Mouse (Mus musculus): ENCODE results near the gene Aldh16a1.
"Not testable (repeated sequence)": the region's sequence is repeated elsewhere in the genome, so short reads cannot be mapped to it uniquely, and the experiment has no call there.

The Aldh16a1 gene

DNA sequence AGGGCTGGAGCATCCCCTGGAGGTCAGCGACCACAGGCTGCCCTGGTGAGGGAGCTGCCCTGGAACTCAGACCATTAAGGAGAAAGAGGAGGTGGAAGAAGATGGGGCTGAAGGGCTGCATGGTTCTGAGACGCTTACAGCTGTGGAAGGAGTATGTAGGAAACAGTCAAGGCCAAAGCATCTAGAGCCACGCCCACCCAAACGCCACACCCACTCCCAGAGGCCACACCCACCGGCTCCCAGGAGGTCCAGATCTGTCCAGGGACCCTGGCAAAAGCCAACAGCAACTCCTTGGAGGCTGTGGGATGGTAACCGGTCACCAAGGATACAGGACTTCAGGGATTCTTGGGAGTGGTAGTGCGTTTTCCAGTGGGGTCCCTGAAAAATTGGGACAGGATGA lies 24.2 kb upstream of the Aldh16a1 start:
- no peak for DNase-seq

DNA sequence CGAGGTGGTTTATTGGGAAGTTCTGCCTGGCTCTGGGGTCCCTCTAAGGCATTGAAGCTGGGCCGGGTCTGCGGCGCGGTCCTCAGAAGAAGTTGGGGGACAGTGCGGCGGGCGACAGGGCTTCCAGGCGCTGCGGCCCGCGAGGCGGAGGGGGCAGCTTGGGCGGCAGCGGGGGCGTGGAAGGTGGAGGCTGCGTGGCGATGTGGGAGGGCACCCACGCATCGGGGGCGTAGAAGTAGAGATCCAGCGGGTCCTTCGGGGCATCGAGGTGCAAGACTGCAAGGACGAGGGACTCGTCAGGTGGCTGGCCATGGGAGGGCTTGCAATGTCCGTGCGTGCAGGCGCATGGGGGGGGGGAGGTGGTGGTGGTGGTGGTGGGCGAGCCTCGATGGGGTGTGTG lies 22.0 kb upstream of the Aldh16a1 start:
- no peak for DNase-seq

DNA sequence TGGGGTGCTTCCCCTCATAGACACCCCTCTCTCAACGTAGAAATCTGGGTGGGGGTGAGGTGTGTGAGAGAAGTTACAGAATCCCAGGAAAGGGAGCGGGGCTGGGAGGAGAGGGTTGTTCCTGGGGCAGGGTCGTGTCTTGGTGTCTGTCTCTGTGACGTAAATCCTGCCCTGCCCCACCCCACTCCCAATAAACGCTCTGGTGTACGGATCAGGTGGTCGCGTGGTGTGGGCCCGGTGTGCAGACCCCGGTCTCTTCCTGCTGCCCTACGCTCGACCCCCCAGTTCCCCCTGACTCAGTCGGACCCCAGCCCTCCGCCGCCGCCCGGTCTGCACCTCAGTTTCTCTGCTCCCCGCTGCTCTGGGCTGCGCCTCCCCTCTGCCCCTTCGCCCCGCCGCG lies 21.5 kb upstream of the Aldh16a1 start:
- no peak for DNase-seq

DNA sequence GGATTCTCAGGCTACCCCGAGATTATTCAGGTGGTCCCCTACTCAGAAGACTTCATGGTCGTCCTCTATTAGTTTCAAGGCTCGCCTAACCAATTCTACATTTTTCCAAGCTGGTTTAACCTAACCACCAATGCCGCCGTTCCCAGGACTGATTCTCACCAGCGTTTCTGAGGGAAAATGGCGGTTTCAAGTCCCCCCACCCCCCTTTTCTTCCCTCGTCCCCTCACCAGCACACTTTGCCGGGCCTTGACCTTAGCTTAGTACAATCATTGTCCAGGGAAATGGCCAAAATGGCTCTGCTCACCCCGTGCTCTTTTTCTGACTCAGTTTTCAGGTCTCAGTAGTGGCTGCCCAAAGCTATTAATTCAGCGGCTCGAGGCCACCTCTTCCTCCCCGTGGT lies 21.0 kb upstream of the Aldh16a1 start:
- no peak for DNase-seq

DNA sequence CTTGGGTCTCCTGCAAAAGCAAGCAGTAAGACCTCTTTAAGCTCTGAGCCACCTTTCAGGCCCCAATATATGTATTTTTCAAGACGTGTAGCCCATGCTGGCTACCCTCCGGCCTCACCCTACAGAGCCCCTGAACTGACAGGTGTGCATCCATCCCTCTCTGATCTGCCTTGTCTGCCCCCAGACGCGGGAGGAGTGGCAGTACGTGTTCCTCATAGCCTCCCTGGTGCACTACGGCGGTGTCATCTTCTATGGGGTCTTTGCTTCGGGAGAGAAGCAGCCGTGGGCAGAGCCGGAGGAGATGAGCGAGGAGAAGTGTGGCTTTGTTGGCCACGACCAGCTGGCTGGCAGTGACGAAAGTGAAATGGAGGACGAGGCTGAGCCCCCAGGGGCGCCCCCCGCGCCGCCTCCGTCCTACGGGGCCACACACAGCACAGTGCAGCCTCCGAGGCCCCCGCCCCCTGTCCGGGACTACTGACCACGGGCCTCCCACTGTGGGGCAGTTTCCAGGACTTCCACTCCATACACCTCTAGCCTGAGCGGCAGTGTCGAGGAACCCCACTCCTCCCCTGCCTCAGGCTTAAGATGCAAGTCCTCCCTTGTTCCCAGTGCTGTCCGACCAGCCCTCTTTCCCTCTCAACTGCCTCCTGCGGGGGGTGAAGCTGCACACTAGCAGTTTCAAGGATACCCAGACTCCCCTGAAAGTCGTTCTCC lies 20.3 kb upstream of the Aldh16a1 start:
- DNase-seq = no peak

DNA sequence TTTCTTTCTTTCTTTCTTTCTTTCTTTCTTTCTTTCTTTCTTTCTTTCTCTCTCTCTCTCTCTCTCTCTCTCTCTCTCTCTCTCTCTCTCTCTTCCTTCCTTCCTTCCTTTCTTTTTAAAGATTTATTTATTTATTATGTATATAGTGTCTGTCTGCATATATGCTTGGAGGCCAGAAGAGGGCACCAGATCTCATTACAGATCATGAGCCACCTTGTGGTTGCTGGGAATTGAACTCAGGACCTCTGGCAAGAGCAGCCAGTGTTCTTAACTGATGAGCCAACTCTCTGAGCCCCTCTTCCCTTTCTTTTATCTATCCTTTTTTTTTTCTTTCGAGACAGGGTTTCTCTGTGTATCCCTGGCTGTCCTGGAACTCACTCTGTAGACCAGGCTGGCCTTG lies 19.4 kb upstream of the Aldh16a1 start:
- not testable (repeated sequence) for DNase-seq

DNA sequence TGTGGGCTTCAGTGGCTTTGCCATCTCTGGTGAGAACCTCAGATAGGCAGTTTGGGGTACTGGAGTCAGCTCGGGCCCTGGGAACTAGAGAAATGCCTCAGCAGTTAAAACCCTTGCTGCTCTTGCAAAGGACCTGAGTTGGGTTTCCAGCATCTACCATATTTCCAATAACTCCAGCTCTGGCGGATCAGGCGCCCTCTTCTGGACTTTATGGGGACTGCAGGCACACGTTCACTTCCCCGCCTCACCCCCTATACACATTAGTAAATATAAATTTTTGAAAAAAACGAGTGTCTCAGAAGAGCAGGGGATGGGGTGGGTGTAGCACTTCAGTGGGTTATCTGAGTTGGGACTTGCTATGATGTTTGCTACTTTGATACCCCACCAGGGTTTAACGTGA lies 18.6 kb upstream of the Aldh16a1 start:
- no peak for DNase-seq

DNA sequence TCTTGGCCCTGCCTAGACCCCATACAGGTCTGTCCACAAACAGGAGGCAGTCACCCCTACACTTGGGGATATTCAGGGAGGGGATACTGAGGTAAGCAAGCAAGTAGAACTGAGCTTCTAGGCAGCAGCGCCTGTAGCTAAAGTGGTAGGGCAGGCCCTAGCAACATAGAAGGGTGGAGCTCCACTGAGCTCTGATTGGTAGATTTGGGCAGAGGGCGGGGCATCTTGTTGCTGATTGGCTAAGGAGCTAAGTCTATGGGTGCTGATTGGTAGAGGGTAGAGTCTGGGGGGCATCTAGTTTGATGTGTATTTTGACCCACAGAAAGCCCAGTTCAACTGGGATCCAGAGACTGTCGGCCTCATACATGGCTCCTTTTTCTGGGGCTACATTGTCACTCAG lies 15.1 kb upstream of the Aldh16a1 start:
- DNase-seq = no peak

DNA sequence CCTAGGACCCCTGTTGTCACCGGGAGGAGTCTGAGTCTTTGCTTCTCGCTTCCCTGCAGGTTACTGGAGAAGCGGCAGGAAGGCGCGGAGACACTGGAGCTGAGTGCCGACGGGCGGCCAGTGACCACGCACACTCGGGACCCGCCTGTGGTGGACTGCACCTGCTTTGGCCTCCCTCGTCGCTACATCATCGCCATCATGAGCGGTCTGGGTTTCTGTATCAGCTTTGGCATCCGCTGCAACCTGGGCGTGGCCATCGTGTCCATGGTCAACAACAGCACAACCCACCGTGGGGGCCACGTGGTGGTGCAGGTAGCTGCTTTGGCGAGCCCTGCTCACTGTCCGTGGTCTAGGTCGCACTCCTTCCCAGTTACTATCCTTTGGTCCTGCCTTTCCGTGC lies 14.3 kb upstream of the Aldh16a1 start:
- DNase-seq = no peak

DNA sequence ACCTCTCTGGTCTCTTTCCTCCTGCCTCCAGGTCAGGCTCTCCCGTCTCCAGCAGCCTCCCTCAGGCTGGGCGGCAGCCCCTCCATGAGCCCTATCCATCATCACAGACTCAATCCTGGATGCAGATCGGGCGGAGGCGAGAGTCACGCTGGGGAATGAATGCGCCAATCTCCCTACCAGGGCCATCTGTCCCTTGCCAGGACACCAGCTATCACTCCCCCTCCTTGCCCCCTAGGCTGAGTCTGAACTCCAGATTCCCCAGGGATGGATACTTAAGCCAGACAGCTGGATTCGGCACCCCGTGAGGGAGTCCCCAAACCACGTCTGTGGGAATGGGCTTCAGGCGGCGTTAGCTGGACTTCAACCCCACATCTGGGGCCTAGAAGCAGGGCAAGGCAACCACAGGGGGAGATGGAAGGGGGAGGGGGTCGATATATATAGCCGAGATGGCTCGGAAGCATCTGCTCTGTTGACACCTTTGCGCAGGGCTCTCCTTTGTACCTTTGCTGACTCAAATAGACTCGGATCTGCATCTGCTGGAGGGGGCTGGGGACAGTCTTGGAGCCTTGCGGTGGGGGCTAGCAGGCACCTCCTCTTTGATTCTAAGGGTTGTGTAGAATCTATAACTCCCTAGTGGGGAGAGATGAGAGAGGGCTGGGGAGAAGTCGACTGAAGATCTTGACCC lies 13.5 kb upstream of the Aldh16a1 start:
- DNase-seq = no peak

DNA sequence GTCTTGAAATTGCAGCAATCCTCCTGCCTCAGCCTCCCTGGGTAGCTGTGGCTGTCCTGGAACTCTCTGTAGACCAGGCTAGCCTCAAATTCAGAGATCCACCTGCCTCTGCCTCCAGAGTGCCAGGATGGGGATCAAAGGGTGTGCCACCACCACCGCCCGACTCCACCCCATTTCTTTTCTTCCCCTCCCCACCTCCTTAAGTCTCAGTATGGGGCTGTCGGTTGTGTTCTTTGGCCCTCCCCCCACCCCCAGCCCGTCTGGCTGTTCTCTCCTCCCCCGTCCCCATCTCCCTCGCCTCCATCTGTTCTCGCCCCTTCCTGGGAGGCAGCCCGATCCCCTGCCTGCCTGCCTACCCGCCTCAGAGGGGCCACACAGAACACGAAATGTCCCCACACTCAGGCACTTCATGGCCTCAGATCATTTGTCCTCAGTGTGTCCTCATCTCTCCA lies 12.6 kb upstream of the Aldh16a1 start:
- no peak for DNase-seq

DNA sequence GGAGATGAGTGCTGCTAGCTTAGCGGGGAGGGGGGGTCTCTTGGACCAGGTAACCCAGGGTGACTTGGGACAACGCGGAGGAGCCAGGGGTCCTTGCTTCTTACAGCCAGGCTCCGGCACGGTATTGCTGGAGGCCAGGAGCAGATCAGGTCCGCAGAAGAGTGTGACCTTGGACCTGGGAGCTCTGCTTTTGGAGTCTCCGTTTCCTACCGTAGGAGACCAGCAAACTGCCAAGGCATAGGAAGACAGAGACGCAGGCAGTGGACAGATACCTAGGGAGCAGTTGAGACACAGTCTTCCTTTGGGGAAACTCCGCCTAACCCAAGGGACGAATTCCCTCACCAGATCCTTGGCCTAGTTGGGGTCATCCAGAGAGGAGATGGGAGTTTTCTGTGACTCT lies 11.3 kb upstream of the Aldh16a1 start:
- DNase-seq = no peak

DNA sequence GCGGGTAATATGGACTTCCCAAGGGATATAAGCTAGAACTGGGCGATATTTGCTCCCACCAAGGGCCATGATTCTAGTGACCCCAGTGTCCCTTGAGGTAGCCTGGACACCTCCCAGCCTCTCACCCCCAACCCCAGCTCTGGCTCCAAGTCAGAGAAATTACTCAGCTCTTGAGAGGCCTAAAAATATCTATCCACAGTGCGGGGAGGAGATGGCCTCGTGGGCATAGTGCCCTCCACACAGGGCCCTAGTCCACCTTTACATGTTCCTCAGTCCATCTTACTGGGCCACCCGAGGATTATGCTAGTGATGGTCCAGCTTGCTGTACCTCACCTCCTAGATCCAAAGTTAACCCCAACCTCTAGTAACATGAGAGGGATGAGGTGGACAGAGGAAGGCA lies 10.4 kb upstream of the Aldh16a1 start:
- DNase-seq = no peak

DNA sequence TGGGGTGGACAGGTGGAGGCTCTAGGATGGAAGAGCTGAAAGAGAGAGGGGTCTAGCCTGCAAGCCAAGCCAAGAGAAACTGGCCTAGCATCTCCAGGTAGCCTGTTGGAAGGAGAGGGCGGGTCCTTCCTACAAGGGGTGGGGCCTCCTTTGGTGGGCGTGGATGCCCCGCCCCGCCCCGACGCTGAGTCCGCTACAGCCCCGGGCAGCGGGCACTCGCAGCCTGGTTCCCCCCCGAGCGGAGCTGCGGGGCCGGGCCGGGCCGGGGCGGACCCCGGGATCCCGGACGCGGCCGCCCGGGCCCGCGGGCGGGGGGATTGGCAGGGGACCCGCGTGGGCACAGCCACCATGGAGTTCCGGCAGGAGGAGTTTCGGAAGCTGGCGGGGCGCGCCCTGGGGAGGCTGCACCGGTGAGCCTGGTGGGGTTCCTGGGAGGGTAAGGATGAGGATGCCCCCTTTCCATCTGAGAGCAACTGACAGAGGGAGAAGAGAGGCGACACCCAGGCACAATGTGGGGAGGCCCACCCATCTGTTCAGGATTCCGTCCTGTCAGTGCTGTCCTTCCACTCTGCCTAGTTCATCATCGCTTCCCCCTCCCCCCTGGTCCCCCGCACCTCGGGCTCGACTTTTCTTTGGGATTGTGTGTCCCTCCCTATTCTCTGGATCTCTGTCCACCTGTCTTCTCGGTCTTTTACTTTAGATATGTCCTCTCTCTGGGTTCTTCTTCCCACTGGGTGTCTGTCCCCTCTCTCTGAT lies 9.5 kb upstream of the Aldh16a1 start, which contains the start of gene Slc17a7:
TSS of gene Slc17a7 (plus strand) at position 215 of the 756 bp plus-strand sequence.
- DNase-seq = peak; percentile 60

DNA sequence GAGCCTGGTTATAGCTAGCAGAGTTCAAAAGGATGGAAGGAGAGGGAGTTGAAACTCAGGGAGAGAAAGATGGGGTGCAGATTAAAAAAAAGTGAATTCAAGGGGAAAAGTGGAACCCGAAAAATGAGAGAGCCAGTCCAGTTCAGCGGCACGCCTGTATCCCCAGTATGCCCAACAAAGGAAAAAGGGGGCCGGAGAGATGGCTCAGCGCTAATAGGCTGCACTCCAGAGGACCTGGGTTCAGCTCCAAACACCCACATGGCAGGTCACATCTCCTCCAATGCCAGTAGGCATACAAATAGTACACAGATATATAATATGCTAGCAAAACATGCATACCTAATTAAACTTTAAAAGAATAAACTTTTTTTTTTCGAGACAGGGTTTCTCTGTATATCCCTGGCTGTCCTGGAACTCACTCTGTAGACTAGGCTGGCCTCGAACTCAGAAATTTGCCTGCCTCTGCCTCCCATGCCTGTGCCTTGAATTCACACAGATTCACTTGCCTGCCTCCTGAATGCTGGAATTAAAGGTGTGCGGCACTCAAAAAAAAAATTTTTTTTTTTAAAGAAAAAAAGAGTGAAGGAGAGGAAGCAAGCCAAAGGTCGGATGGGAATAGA lies 8.7 kb upstream of the Aldh16a1 start:
- DNase-seq = no peak

DNA sequence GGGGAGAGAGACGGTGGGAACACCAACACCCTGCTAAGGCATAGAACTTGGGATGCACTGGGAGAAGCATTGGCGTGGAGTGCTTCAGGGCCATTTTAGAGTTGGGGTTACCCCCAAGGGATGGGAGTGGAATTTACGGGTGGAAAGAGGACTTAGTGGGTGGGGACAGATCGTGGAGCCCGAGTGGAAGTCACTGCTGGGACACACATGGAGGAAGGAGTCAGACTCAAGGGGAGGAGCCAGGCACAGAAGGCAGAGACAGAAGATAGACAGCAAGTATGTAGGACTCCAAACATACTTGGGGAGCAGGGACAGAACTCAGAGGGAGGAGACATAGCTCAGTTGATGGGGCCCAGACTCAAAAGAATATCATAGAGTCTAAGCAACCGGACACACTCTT lies 8.2 kb upstream of the Aldh16a1 start:
- DNase-seq = no peak

DNA sequence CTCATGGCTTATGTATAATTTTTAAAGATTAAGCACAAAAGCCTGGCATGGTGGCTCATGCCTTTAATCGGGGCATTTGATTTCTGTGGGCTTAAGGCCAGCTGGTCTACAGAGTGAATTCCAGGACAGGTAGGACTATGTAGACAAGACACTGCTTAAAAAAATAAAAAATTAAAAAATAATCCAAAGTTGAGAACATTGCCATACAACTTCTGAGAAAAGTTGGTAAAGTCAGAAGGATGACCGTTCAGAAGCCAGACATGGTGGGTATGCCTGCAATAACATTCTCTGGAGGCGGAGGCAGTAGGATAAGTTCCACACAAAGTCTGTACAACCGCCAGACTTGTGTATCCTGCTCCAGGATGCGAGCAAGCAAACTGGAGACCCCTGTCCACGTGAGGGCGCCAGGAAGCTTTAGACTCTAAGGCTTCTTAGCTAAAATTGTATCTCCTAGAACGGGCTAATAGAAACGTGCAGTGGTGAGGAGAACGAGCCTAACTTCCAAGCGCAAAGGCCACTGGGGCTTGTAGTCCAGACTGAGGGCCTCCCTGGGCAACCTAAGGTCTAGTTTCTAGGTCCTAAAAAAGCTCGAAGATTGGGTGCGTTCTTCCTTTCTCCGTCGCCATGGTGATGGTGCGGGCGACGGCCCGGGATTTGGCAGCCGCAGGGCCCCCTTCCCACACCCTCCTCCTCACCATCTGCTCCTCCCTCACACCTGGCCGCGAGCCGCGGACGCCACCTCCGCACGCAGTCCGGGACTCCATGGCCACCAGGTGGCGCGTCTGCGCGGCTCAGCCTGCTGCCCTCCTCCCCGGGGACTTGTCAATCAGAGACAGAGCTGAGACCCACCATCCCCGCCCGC lies 7.5 kb upstream of the Aldh16a1 start:
- DNase-seq = peak; percentile 91

DNA sequence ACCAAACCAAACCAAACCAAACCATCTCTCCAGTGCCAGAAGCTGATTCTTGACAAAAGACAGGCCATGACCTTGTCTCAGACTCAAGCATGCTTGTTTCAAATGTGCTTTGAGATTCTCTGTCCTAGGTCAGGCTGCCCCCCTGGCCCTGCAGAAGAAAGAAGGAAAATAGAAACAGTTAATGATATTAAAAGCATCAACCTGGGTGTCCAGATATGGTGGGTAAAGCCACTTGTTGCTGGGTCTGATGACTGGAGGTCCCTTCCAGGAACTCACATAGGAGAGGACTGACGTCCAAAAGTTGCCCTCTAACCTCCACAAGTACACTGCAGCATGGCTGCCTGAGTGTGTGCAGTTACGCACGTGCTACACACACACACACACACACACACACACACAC lies 6.5 kb upstream of the Aldh16a1 start:
- DNase-seq = no peak

DNA sequence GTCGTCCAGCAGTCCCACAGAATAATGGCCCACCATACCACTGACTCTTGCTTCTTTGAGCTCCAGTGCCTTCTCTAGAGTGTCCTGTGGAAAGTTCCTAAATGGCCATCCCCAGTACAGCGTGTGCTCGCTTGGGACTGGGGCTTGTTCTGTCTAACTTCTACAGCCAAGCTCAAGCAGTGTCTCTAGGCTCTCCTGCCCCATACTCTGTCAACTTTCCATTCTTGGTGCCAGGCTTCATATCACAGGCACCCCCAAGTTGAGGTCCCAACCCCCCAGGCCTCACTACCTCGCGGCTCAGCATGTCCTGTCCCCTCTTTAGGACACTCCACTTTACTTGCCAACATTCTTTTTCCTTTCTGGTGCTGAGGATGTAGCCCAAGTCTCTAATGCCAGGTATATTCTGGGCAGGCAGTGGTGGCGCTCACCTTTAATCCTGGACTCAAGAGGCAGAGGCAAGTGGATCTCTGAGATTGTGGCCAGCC lies 6.0 kb upstream of the Aldh16a1 start:
- DNase-seq = no peak

DNA sequence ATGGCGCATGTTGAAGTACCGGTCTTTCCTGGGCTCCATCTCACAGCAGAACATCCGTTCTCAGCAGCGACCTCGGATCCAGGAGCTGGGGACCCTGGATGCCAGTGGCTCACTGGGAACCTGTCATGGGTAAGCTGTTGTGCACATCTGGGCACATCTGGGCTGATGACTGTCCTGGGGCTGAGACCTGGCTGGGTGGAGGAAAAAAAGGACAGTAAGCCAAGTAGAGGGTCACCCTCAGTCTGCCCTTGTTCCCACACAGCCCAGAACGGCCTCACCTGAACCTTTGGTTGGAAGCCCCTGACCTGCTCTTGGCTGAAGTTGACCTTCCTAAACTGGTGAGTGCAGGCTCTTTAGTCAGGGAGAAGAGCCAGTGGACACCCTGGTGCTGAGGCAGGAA lies 4.6 kb upstream of the Aldh16a1 start:
- no peak for DNase-seq

DNA sequence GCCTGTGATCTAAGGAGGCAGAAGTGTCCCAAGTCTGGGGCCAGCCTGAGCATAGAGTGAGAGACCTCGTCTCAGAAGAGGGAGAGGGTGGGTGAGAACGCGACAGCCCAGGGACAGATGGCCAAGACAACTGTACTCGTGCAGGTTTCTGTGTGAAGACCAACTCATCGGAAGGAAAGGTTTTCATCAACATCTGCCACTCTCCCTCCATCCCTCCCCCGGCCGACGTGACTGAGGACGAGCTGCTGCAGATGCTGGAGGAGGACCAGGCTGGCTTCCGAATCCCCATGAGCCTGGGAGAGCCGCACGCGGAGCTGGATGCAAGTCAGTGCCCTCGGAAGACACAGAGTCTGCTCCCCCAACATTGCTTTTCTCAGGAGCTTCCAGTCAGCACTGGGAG lies 3.1 kb upstream of the Aldh16a1 start:
- no peak for DNase-seq

DNA sequence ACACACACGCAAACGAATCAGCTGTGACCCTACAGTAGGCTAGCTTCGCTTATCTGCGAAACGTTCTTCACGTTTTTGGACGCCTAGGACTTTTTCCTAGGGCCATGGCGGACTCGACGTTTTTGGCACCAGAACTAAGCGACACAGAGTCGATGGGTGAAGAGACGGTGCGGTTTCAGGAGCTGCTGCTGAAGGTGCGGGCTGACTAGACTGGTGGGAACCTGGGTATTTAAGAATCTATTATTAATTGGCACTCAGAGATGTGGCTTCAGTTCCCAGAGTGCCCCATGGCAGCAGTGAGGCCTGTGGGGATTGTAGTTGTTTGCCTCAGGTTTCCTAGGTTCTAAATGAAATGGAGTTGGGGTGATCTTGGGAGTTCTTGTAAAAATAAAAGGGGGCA lies 1.8 kb upstream of the Aldh16a1 start:
- DNase-seq = no peak

Data from kidney, postnatal 14 days (tissue).